Mouse (Mus musculus) colon, adult 2 months (tissue): ENCODE measurements around the gene Olfr713. TPM values are rescaled to one million over a fixed set of nuclear protein-coding genes. Genes with fewer than 3 reads are reported as not detected.

ENCODE experiments used
- polyA plus RNA-seq: library from polyadenylated mRNA; depleted of rRNA; stranded (reverse); fragments of >200 nt; gene quantifications from 2 replicates; pipeline ENCODE4 v1.2.3, GENCODE M21; 2012; rRNA removed

The Olfr713 gene
- not detected in 2 replicates for polyA plus RNA-seq

GRCm38 (mm10) chr7:107030874-107031273, at the start of gene Olfr713:
Gene Olfr713, plus strand, starts transcription at chr7:107031174.

GRCm38 (mm10) chr7:107005972-107006371, 25.0 kb upstream of the Olfr713 start, which contains the start of gene Olfr2:
Gene Olfr2, minus strand, starts transcription at chr7:107006072.

GRCm38 (mm10) chr7:107070681-107071080, 39.7 kb downstream of the Olfr713 start, which contains the start of gene Olfr714:
Gene Olfr714, plus strand, starts transcription at chr7:107070981.

Other genes with a start within 250 kb of the Olfr713 start
- not detected in 2 replicates for gene Olfr699, start 238.0 kb upstream of the Olfr713 start, polyA plus RNA-seq
- not detected in 2 replicates for gene Olfr700, start 222.3 kb upstream of the Olfr713 start, polyA plus RNA-seq
- gene Olfr701, start 217.0 kb upstream of the Olfr713 start, polyA plus RNA-seq: not detected in 2 replicates
- gene Olfr702, start 197.3 kb upstream of the Olfr713 start, polyA plus RNA-seq: not detected in 2 replicates
- gene Olfr703, start 187.8 kb upstream of the Olfr713 start, polyA plus RNA-seq: not detected in 2 replicates
- gene Olfr704, start 168.0 kb upstream of the Olfr713 start, polyA plus RNA-seq: not detected in 2 replicates
- not detected in 2 replicates for gene Olfr705, start 154.3 kb upstream of the Olfr713 start, polyA plus RNA-seq
- gene Olfr706, start 143.0 kb upstream of the Olfr713 start, polyA plus RNA-seq: not detected in 2 replicates
- not detected in 2 replicates for gene Olfr707, start 129.9 kb upstream of the Olfr713 start, polyA plus RNA-seq
- not detected in 2 replicates for gene Olfr1532-ps1, start 123.2 kb upstream of the Olfr713 start, polyA plus RNA-seq
- not detected in 2 replicates for gene Olfr709-ps1, start 99.0 kb upstream of the Olfr713 start, polyA plus RNA-seq
- gene Olfr710, start 82.9 kb upstream of the Olfr713 start, polyA plus RNA-seq: not detected in 2 replicates
- not detected in 2 replicates for gene Olfr6, start 67.2 kb upstream of the Olfr713 start, polyA plus RNA-seq
- not detected in 2 replicates for gene Olfr711, start 55.7 kb upstream of the Olfr713 start, polyA plus RNA-seq
- gene Olfr2, start 25.1 kb upstream of the Olfr713 start, polyA plus RNA-seq: not detected in 2 replicates
- gene Olfr714, start 39.8 kb downstream of the Olfr713 start, polyA plus RNA-seq: not detected in 2 replicates
- gene Olfr17, start 62.0 kb downstream of the Olfr713 start, polyA plus RNA-seq: not detected in 2 replicates
- not detected in 2 replicates for gene Olfr715b, start 79.2 kb downstream of the Olfr713 start, polyA plus RNA-seq
- gene Olfr715, start 99.9 kb downstream of the Olfr713 start, polyA plus RNA-seq: not detected in 2 replicates
- gene Olfr716, start 107.2 kb downstream of the Olfr713 start, polyA plus RNA-seq: not detected in 2 replicates
- gene Nlrp14, start 135.8 kb downstream of the Olfr713 start, polyA plus RNA-seq: not detected in 2 replicates
- not detected in 2 replicates for gene Rbmxl2, start 178.3 kb downstream of the Olfr713 start, polyA plus RNA-seq